Mouse (Mus musculus) embryonic facial prominence, embryonic 10.5 days (tissue): ENCODE data around the gene Tekt2. TPM values are rescaled to one million over a fixed set of nuclear protein-coding genes. Genes with fewer than 3 reads are reported as not detected.

ENCODE experiments used
- DNase-seq: peaks from one replicate; pipeline ENCODE4 v3.0.0-alpha.2; 2017; ENCODE audit warnings: low spot score
- H3K27ac ChIP-seq: fragments of 300-500 bp; sonication (generic); replicated peaks from 2 replicates; pipeline ENCODE4 v1.5.1; 2016; ENCODE audit warnings: mild to moderate bottlenecking
- H3K27me3 ChIP-seq: fragments of 300-500 bp; sonication (generic); replicated peaks from 2 replicates; pipeline ENCODE4 v1.6.1; 2016; ENCODE audit warnings: low read depth, mild to moderate bottlenecking; ENCODE audit not compliant: poor library complexity, severe bottlenecking
- H3K36me3 ChIP-seq: fragments of 300-500 bp; sonication (generic); replicated peaks from 2 replicates; pipeline ENCODE4 v1.6.1; 2016; ENCODE audit warnings: mild to moderate bottlenecking, moderate library complexity
- H3K4me1 ChIP-seq: fragments of 300-500 bp; sonication (generic); 2 replicates; pipeline ENCODE4 v1.6.1; 2016
- H3K4me3 ChIP-seq: fragments of 300-500 bp; sonication (generic); 2 replicates; pipeline ENCODE4 v1.5.1; 2016; ENCODE audit warnings: mild to moderate bottlenecking, moderate library complexity
- H3K9me3 ChIP-seq: fragments of 300-500 bp; sonication (generic); 2 replicates; pipeline ENCODE4 v1.6.1; 2016; ENCODE audit warnings: mild to moderate bottlenecking
- WGBS: fragments of 180-500 bp; shearing (Covaris S2); methylation state at CpG from one replicate; pipeline ENCODE4 v1.1.7; 2016; 5-methylcytosine and 5-hydroxymethylcytosine counted together
- polyA plus RNA-seq: library from polyadenylated mRNA; unstranded; fragments of >200 nt; fragmentation: Nextera tagmentation; extraction: Ambion mirVana; gene quantifications from 2 replicates; pipeline ENCODE4 v1.2.1, GENCODE M21; 2016

Tekt2 gene
- polyA plus RNA-seq, 1 experiment from 2014 or later: 1.4 TPM

GRCm38 (mm10) chr4:126283582-126283981, 41.9 kb downstream of the Tekt2 start:
- H3K27ac ChIP-seq: peak overlapping the region; percentile 40; the same call in 1 of the 2 replicates
- H3K4me3 ChIP-seq: no peak overlapping the region
- no peak for DNase-seq
- H3K4me1 ChIP-seq: peaks cover 77% of the 10 kb centered on the region
- H3K27me3 ChIP-seq: peaks cover 61% of the 10 kb centered on the region
- 0 out of 2 replicates have a peak, but pooled peaks cover 7% of the 10 kb centered on the region for H3K9me3 ChIP-seq
- no peaks in the 10 kb centered on the region for H3K36me3 ChIP-seq
- WGBS: 91% methylated on average over 8 of the region's 8 CpGs

DNA sequence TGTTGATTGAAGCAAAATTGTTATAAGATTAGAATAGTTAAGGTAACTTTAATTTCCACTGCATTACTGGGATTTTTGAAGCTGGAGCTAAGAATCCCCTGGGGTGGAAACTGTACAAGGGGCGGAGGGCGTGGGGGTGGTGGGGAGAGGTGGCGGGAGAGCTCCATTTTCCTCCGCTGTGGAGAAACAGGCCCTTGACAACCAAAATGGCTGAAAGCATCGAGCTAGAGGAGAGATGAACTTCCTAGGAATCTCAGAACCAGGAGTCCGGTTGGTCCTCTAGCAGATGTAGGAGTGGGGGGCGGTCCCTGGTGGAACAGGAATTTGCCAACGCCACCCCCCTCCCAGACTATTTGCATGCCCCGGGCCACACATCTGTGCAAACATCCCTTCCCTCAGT, 43.8 kb downstream of the Tekt2 start:
- peak; percentile 64 for DNase-seq

GRCm38 (mm10) chr4:126278961-126279360, 46.5 kb downstream of the Tekt2 start:
- peak; percentile 51 for DNase-seq
- Histone ChIP-seq H3K4me1 (peaks cover 62% of the 10 kb centered on the region), H3K27ac (peak overlapping the region; percentile 86), H3K4me3 (peak overlapping the region; percentile 39), H3K36me3 (peaks cover 21% of the 10 kb centered on the region), H3K9me3 (no peaks in the 10 kb centered on the region), H3K27me3 (peaks cover 14% of the 10 kb centered on the region)
- WGBS: 45% methylated on average over 9 of the region's 9 CpGs

More for the DNA sequence above, 43.8 kb downstream of the Tekt2 start:
- 52% methylated on average over 9 of the region's 9 CpGs for WGBS
- no peak overlapping the region for H3K4me3 ChIP-seq
- peaks cover 42% of the 10 kb centered on the region for H3K27me3 ChIP-seq
- peak overlapping the region; percentile 79 for H3K27ac ChIP-seq
- no peaks in the 10 kb centered on the region for H3K36me3 ChIP-seq
- peaks cover 75% of the 10 kb centered on the region for H3K4me1 ChIP-seq
- 0 out of 2 replicates have a peak, but pooled peaks cover 7% of the 10 kb centered on the region for H3K9me3 ChIP-seq

DNA sequence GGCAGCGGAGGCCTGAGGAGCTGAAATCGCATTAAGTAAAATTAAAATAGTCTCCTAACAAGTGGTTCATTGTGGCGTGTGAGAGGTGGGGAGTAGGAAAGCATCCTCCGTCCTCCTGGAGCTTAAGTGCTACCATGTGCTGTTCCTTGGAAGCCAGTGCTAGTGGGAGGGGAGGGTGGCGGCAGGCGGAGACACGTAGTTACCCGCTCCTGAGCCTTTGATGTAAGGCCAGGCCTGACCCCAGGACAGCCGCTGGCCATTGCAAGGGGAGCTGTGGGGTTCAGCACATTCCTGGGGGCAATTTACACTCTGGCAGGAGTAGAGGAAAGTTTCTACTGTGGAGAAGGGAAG, 46.9 kb downstream of the Tekt2 start:
- DNase-seq: peak; percentile 83
- Histone ChIP-seq H3K9me3 (no peaks in the 10 kb centered on the region), H3K36me3 (peaks cover 26% of the 10 kb centered on the region), H3K27ac (peak overlapping the region; percentile 86), H3K4me1 (peaks cover 59% of the 10 kb centered on the region), H3K27me3 (peaks cover 10% of the 10 kb centered on the region), H3K4me3 (peak overlapping the region; percentile 39)
- 15% methylated on average over 9 of the region's 9 CpGs for WGBS

- H3K4me1 ChIP-seq: peaks cover 54% of the 10 kb centered on the region
- peaks cover 5% of the 10 kb centered on the region for H3K27me3 ChIP-seq
- H3K27ac ChIP-seq: peak overlapping the region; percentile 86
- peak; percentile 75 for DNase-seq
- H3K9me3 ChIP-seq: no peaks in the 10 kb centered on the region
- 4% methylated on average over 13 of the region's 13 CpGs for WGBS
- peak overlapping the region; percentile 39 for H3K4me3 ChIP-seq
- H3K36me3 ChIP-seq: peaks cover 31% of the 10 kb centered on the region
These were observed 47.5 kb downstream of the Tekt2 start for GRCm38 (mm10) chr4:126277906-126278564.

- H3K9me3 ChIP-seq: no peaks in the 10 kb centered on the region
- H3K27ac ChIP-seq: no peak overlapping the region
- 92% methylated on average over 13 of the region's 13 CpGs for WGBS
- peaks cover 41% of the 10 kb centered on the region for H3K36me3 ChIP-seq
- no peak overlapping the region for H3K4me3 ChIP-seq
- DNase-seq: no peak
- H3K4me1 ChIP-seq: peaks cover 33% of the 10 kb centered on the region
- no peaks in the 10 kb centered on the region for H3K27me3 ChIP-seq
These were observed 49.8 kb downstream of the Tekt2 start for GRCm38 (mm10) chr4:126275681-126276131.

GRCm38 (mm10) chr4:126275081-126275480, 50.4 kb downstream of the Tekt2 start:
- Histone ChIP-seq H3K36me3 (peaks cover 41% of the 10 kb centered on the region), H3K4me1 (peaks cover 28% of the 10 kb centered on the region), H3K9me3 (no peaks in the 10 kb centered on the region), H3K4me3 (no peak overlapping the region), H3K27me3 (no peaks in the 10 kb centered on the region), H3K27ac (no peak overlapping the region)
- DNase-seq: no peak
- WGBS: 91% methylated on average over 4 of the region's 4 CpGs

DNA sequence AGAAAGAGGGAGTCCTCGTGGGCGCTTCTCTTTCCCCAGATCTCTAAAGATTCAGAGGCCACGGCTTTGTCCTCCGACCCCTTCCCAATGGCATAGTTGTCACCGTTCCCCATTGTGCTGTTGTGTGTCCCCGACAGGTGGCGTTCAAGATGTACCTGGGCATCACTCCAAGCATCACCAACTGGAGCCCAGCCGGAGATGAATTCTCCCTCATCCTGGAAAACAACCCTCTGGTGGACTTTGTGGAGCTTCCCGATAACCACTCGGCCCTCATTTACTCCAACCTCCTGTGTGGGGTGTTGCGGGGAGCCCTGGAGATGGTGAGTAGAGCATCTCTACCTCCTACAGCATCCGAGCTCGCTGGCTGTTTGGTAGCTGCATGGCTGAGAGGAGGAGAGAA, 51.7 kb downstream of the Tekt2 start:
- no peaks in the 10 kb centered on the region for H3K27me3 ChIP-seq
- H3K4me3 ChIP-seq: no peak overlapping the region
- peaks cover 41% of the 10 kb centered on the region for H3K36me3 ChIP-seq
- H3K9me3 ChIP-seq: no peaks in the 10 kb centered on the region
- peaks cover 17% of the 10 kb centered on the region for H3K4me1 ChIP-seq
- 76% methylated on average over 13 of the region's 13 CpGs for WGBS
- no peak for DNase-seq
- no peak overlapping the region for H3K27ac ChIP-seq

Other genes with a start within 250 kb of the Tekt2 start
- gene Lsm10, start 229.1 kb downstream of the Tekt2 start, polyA plus RNA-seq: 44.9 and 48.5 TPM in 2 replicates
- gene Stk40, start 221.7 kb downstream of the Tekt2 start, polyA plus RNA-seq: 43.8 and 44.5 TPM in 2 replicates
- 37.1 and 38.9 TPM in 2 replicates for gene Eva1b, start 177.9 kb downstream of the Tekt2 start, polyA plus RNA-seq
- 2.0 and 3.1 TPM in 2 replicates for gene Sh3d21, start 162.2 kb downstream of the Tekt2 start, polyA plus RNA-seq
- gene Thrap3, start 122.9 kb downstream of the Tekt2 start, polyA plus RNA-seq: 262 and 263 TPM in 2 replicates
- gene Map7d1, start 69.3 kb downstream of the Tekt2 start, polyA plus RNA-seq: 60.9 and 62.9 TPM in 2 replicates
- 91.8 and 92.3 TPM in 2 replicates for gene Trappc3, start 63.4 kb downstream of the Tekt2 start, polyA plus RNA-seq
- 7.3 and 11.2 TPM in 2 replicates for gene Col8a2, start 38.9 kb downstream of the Tekt2 start, polyA plus RNA-seq
- gene Adprhl2, start 4.0 kb downstream of the Tekt2 start, polyA plus RNA-seq: 92.3 and 93.2 TPM in 2 replicates
- gene Ago3, start 103.9 kb upstream of the Tekt2 start, polyA plus RNA-seq: 15.1 and 15.6 TPM in 2 replicates
- 6.3 and 6.8 TPM in 2 replicates for gene Ago1, start 142.9 kb upstream of the Tekt2 start, polyA plus RNA-seq
- 1.3 and 1.6 TPM in 2 replicates for gene Ago4, start 207.8 kb upstream of the Tekt2 start, polyA plus RNA-seq
- gene Clspn, start 231.2 kb upstream of the Tekt2 start, polyA plus RNA-seq: 56.2 and 58.8 TPM in 2 replicates